Mouse (Mus musculus): ENCODE data around the gene Eya4.

The Eya4 gene

GRCm38 (mm10) chr10:23350011-23350911, at the start of gene Eya4:
Eya4 (minus strand) TSS chr10:23350786.
- peak; percentile 63 for DNase-seq (ENCODE audit: low spot score)

- DNase-seq (ENCODE audit: low spot score): no peak
Measured at GRCm38 (mm10) chr10:23395399-23395798, 44.8 kb upstream of the Eya4 start.

- no peak for DNase-seq (ENCODE audit: low spot score)
Measured at GRCm38 (mm10) chr10:23394556-23395245, 44.1 kb upstream of the Eya4 start.

GRCm38 (mm10) chr10:23394152-23394551, 43.6 kb upstream of the Eya4 start:
- DNase-seq (ENCODE audit: low spot score): no peak

- no peak for DNase-seq (ENCODE audit: low spot score)
Measured at GRCm38 (mm10) chr10:23363866-23364265, 13.3 kb upstream of the Eya4 start.

- peak; percentile 63 for DNase-seq (ENCODE audit: low spot score)
Measured at GRCm38 (mm10) chr10:23349392-23350010, 1.1 kb downstream of the Eya4 start.

- DNase-seq (ENCODE audit: low spot score): no peak
Measured at GRCm38 (mm10) chr10:23348893-23349391, 1.6 kb downstream of the Eya4 start.

GRCm38 (mm10) chr10:23348101-23348892, 2.3 kb downstream of the Eya4 start:
- peak; percentile 45 for DNase-seq (ENCODE audit: low spot score)

GRCm38 (mm10) chr10:23337250-23337649, 13.3 kb downstream of the Eya4 start:
- no peak for DNase-seq (ENCODE audit: low spot score)

- DNase-seq (ENCODE audit: low spot score): no peak
Measured at GRCm38 (mm10) chr10:23332768-23333167, 17.8 kb downstream of the Eya4 start.

- no peak for DNase-seq (ENCODE audit: low spot score)
Measured at GRCm38 (mm10) chr10:23327651-23328050, 22.9 kb downstream of the Eya4 start.

GRCm38 (mm10) chr10:23322275-23322674, 28.3 kb downstream of the Eya4 start:
- DNase-seq (ENCODE audit: low spot score): no peak

GRCm38 (mm10) chr10:23295616-23296015, 55.0 kb downstream of the Eya4 start:
- no peak for DNase-seq (ENCODE audit: low spot score)

- DNase-seq (ENCODE audit: low spot score): no peak
Measured at GRCm38 (mm10) chr10:23292495-23292894, 58.1 kb downstream of the Eya4 start.

- no peak for DNase-seq (ENCODE audit: low spot score)
Measured at GRCm38 (mm10) chr10:23277371-23277770, 73.2 kb downstream of the Eya4 start.

- DNase-seq (ENCODE audit: low spot score): peak; percentile 57
Measured at GRCm38 (mm10) chr10:23271050-23271621, 79.5 kb downstream of the Eya4 start.

GRCm38 (mm10) chr10:23270502-23270901, 80.1 kb downstream of the Eya4 start:
- no peak for DNase-seq (ENCODE audit: low spot score)

- DNase-seq (ENCODE audit: low spot score): no peak
Measured at GRCm38 (mm10) chr10:23252180-23252579, 98.4 kb downstream of the Eya4 start.

- peak; percentile 37 for DNase-seq (ENCODE audit: low spot score)
Measured at GRCm38 (mm10) chr10:23246485-23246884, 104.1 kb downstream of the Eya4 start.

GRCm38 (mm10) chr10:23236918-23237317, 113.7 kb downstream of the Eya4 start:
- no peak for DNase-seq (ENCODE audit: low spot score)

GRCm38 (mm10) chr10:23235405-23235804, 115.2 kb downstream of the Eya4 start:
- DNase-seq (ENCODE audit: low spot score): no peak
